In the genomic region with DNA sequence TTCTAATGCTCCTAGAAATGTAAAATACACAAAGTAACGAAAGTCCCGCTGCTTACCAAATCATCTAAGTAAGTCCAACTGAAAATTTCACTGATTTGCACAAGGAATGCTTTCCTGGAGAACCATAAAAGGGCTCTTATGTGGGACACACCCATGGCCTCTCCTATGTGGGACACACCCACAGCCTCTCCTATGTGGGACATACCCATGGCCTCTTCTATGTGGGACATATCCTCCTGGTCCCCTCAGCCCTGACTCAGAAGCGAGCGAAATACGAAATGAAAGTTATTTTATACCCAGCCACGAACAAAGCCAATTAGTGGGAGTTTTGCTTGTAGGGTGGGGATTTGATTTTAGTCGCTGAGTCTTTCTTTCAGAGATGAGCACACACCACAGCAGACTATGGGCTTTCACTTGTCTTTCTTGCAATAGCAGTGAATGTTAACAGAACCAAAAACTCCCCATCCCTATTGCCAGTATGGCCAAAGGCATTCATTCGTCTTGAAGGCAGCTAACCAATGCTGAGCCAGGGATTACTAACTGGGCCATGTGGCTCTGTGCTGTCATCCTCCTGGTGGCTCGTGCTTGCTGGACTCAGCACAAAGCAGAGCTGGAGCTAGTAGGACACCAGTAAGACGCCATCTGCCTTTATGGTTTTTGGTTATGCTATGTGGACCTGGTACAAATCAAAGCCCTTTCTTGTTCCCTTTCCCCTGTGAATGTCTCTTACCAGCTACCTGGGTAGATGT, we compare ENCODE assay signal across 19 mouse cellular contexts.
DNase-seq lines count a peak whose midpoint lies in the region; ATAC-seq lines count a peak whose summit lies in the region.
"Had no signal": no experiment of that assay in that cellular context is flagged by ENCODE, and none has a peak within 500 bp of the region (broad histone marks: within the 10 kb centered on the region; RNA-seq: fewer than 3 reads in every experiment).

No protein-coding gene starts in this region.

- no peak for DNase-seq in cerebellum, adult 9-10 months
- no peak for DNase-seq in hindbrain, embryonic 14.5 days (ENCODE audit: low spot score)
- peak; percentile 50 to 55 for DNase-seq in cerebellum, postnatal 10 days
- DNase-seq in urinary bladder, postnatal 10 days (ENCODE audit: low spot score) = no peak
- DNase-seq in kidney, adult 9 months = no peak
- DNase-seq: gastrocnemius, postnatal 25 days; heart, postnatal 14 days; layer of hippocampus, postnatal 36 days; liver; lung, adult 18-20 months; right cerebral cortex, postnatal 25 days had no signal

- H3K4me1 ChIP-seq in hindbrain, embryonic 13.5 days (replicated peaks) = peaks cover 16% of the 10 kb centered on the region
- H3K4me1 ChIP-seq in hindbrain, embryonic 14.5 days (replicated peaks; ENCODE audit: control insufficient read depth, insufficient read depth, low read length) = peaks cover 15% of the 10 kb centered on the region; the same call in 1 of the 2 replicates
- H3K4me1 ChIP-seq in neural tube, embryonic 15.5 days = peaks cover 17% of the 10 kb centered on the region
- H3K4me1 ChIP-seq: embryonic facial prominence, embryonic 12.5 days had no signal

- H3K27ac ChIP-seq in hindbrain, embryonic 13.5 days = peak overlapping the region; percentile 76
- H3K27ac ChIP-seq in hindbrain, embryonic 14.5 days = no peak overlapping the region
- 0 out of 2 replicates have a peak overlapping the region, but pooled peaks have one; percentile 23 for H3K27ac ChIP-seq in neural tube, embryonic 15.5 days (replicated peaks)
- H3K27ac ChIP-seq: embryonic facial prominence, embryonic 12.5 days; kidney, embryonic 15.5 days; stomach, postnatal 0 days had no signal

- H3K27me3 ChIP-seq in hindbrain, embryonic 13.5 days = no peaks in the 10 kb centered on the region
- no peaks in the 10 kb centered on the region for H3K27me3 ChIP-seq in hindbrain, embryonic 14.5 days (ENCODE audit: control insufficient read depth, insufficient read depth, low read length)
- H3K27me3 ChIP-seq in neural tube, embryonic 15.5 days (replicated peaks) = no peaks in the 10 kb centered on the region
- H3K27me3 ChIP-seq: embryonic facial prominence, embryonic 12.5 days; kidney, embryonic 15.5 days had no signal

- 0 out of 2 replicates have a peak overlapping the region, but pooled peaks have one; percentile 46 for H3K9ac ChIP-seq in hindbrain, embryonic 13.5 days
- H3K9ac ChIP-seq in hindbrain, embryonic 14.5 days = no peak overlapping the region
- no peak overlapping the region for H3K9ac ChIP-seq in neural tube, embryonic 15.5 days (replicated peaks)
- H3K9ac ChIP-seq: embryonic facial prominence, embryonic 12.5 days; kidney, embryonic 15.5 days had no signal

- H3K9me3 ChIP-seq in hindbrain, embryonic 13.5 days = no peaks in the 10 kb centered on the region
- no peaks in the 10 kb centered on the region for H3K9me3 ChIP-seq in hindbrain, embryonic 14.5 days (ENCODE audit: control insufficient read depth, low read length)
- H3K9me3 ChIP-seq in neural tube, embryonic 15.5 days (replicated peaks) = no peaks in the 10 kb centered on the region
- H3K9me3 ChIP-seq: embryonic facial prominence, embryonic 12.5 days; kidney, embryonic 15.5 days had no signal

- no peaks in the 10 kb centered on the region for H3K36me3 ChIP-seq in hindbrain, embryonic 13.5 days
- H3K36me3 ChIP-seq in hindbrain, embryonic 14.5 days (replicated peaks; ENCODE audit: control insufficient read depth, insufficient read depth) = no peaks in the 10 kb centered on the region
- no peaks in the 10 kb centered on the region for H3K36me3 ChIP-seq in neural tube, embryonic 15.5 days
- H3K36me3 ChIP-seq: embryonic facial prominence, embryonic 12.5 days; kidney, embryonic 15.5 days had no signal

- WGBS in hindbrain, embryonic 13.5 days = 81% methylated on average over 10 of the region's 10 CpGs
- 81% methylated on average over 10 of the region's 10 CpGs for WGBS in hindbrain, embryonic 14.5 days
- WGBS in neural tube, embryonic 15.5 days = 88% methylated on average over 10 of the region's 10 CpGs

- H3K4me3 ChIP-seq in hindbrain, embryonic 13.5 days = no peak overlapping the region
- no peak overlapping the region for H3K4me3 ChIP-seq in hindbrain, embryonic 14.5 days (replicated peaks; ENCODE audit: low read length)
- no peak overlapping the region for H3K4me3 ChIP-seq in neural tube, embryonic 15.5 days (replicated peaks)
- H3K4me3 ChIP-seq: embryonic facial prominence, embryonic 12.5 days; kidney, embryonic 15.5 days had no signal

- ATAC-seq in cerebellum, adult (ENCODE audit: insufficient number of reproducible peaks, low FRiP score, low TSS enrichment) = peak; percentile 72; the same call in 1 of the 2 replicates
- ATAC-seq in hindbrain, embryonic 13.5 days (ENCODE audit: low FRiP score) = no peak
- no peak for ATAC-seq in hindbrain, embryonic 14.5 days (ENCODE audit: low FRiP score)
- no peak for ATAC-seq in neural tube, embryonic 15.5 days (ENCODE audit: low FRiP score)
- ATAC-seq: CD4-positive, CD25-positive, alpha-beta regulatory T cell, adult 4 months had no signal

- H3K4me2 ChIP-seq in hindbrain, embryonic 13.5 days = no peak overlapping the region
- H3K4me2 ChIP-seq in hindbrain, embryonic 14.5 days (replicated peaks) = no peak overlapping the region
- H3K4me2 ChIP-seq in neural tube, embryonic 15.5 days = no peak overlapping the region
- H3K4me2 ChIP-seq: embryonic facial prominence, embryonic 12.5 days; heart, embryonic 11.5 days; kidney, embryonic 15.5 days had no signal

Comparison
In these comparisons a context has a peak if more than half of its experiments do, and no peak if none do; other contexts are left out.
1. DNase-seq: peak in cerebellum, postnatal 10 days (2 of 2); none in cerebellum, adult 9-10 months (single experiment), hindbrain, embryonic 14.5 days (single experiment), urinary bladder, postnatal 10 days (single experiment) and kidney, adult 9 months (single experiment).